Mouse (Mus musculus): ENCODE data around the gene Oas1d.

DNA sequence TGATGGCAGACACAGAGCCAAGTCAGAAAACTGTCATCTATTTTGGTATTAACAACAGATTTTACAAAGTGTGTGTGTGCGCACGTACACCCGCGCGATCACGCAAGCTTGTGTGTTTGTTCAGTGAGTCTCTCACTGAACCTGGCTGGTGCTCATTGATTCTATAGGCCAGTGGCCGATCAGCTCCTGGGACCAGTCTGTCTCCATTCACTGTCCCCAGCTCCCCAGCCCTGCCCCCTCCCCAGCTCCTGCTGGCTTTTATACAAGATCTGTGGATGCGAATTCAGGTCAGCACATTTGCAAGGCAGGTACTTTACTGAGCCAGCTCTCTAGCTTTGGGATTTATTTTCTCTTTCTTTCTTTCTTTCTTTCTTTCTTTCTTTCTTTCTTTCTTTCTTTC lies 54.5 kb downstream of the Oas1d start:
- TF ChIP-seq EP300 (IDR thresholded peaks at IDR 0.05; ENCODE audit: insufficient read depth, low read depth, low read length) (no peak), CTCF (IDR thresholded peaks at IDR 0.05) (no peak)
